Mouse (Mus musculus): ENCODE data around the gene Tmcc2. TPM values are rescaled to one million over a fixed set of nuclear protein-coding genes. Genes with fewer than 3 reads are reported as not detected.
A peak's percentile ranks its signal among the peaks of the same experiment; 100 is the strongest.

Gene Tmcc2
- polyA plus RNA-seq, 1 experiment from 2014 or later = 11.0 TPM

DNA sequence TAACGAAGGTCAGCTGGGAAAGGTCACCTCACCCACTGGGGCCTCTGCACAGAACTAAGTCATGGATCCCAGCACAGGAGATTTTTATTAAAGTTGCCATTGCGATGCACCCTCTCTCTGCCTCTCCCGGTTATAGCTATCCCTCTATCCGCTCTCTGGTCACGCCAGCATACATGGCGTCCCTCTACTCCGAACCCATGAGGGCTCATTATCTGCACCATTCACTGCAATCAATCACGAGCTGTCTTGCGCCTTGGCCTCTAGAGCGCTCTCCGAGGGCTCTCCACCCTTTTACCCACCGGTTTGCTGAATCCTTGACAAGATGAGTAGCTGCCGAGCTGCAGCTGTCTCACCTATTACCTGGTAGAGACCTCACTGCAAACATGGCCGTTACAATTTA lies 5.8 kb downstream of the Tmcc2 start:
- no peak overlapping the region for H3K4me3 ChIP-seq (ENCODE audit: low read length)
- no peak overlapping the region for H3K27ac ChIP-seq (ENCODE audit: low read length)
- no peak for ATAC-seq (ENCODE audit: low read depth)
- 56% methylated on average over 14 of the region's 14 CpGs for WGBS
- no peak overlapping the region for H3K4me2 ChIP-seq (ENCODE audit: low read depth, low read length)
- no peak overlapping the region for H3K9ac ChIP-seq (ENCODE audit: low read length)
- H3K9me3 ChIP-seq (ENCODE audit: control insufficient read depth, low read length) = no peaks in the 10 kb centered on the region
- no peaks in the 10 kb centered on the region for H3K36me3 ChIP-seq (ENCODE audit: control insufficient read depth, insufficient read depth, low read length)
- H3K27me3 ChIP-seq (ENCODE audit: control insufficient read depth, insufficient read depth, low read depth, low read length) = no peaks in the 10 kb centered on the region
- H3K4me1 ChIP-seq (replicated peaks; ENCODE audit: control insufficient read depth, insufficient read depth, low read length) = peaks cover 34% of the 10 kb centered on the region

- H3K9me3 ChIP-seq (ENCODE audit: control insufficient read depth, low read length) = no peaks in the 10 kb centered on the region
- H3K9ac ChIP-seq (ENCODE audit: low read length) = no peak overlapping the region
- no peak overlapping the region for H3K4me3 ChIP-seq (ENCODE audit: low read length)
- WGBS = 86% methylated on average over 8 of the region's 8 CpGs
- ATAC-seq (ENCODE audit: low read depth) = no peak
- H3K4me1 ChIP-seq (replicated peaks; ENCODE audit: control insufficient read depth, insufficient read depth, low read length) = peaks cover 23% of the 10 kb centered on the region
- H3K27ac ChIP-seq (ENCODE audit: low read length) = no peak overlapping the region
- H3K4me2 ChIP-seq (ENCODE audit: low read depth, low read length) = no peak overlapping the region
- H3K36me3 ChIP-seq (ENCODE audit: control insufficient read depth, insufficient read depth, low read length) = no peaks in the 10 kb centered on the region
- no peaks in the 10 kb centered on the region for H3K27me3 ChIP-seq (ENCODE audit: control insufficient read depth, insufficient read depth, low read depth, low read length)
These were observed 7.0 kb downstream of the Tmcc2 start for GRCm38 (mm10) chr1:132384001-132384554.

DNA sequence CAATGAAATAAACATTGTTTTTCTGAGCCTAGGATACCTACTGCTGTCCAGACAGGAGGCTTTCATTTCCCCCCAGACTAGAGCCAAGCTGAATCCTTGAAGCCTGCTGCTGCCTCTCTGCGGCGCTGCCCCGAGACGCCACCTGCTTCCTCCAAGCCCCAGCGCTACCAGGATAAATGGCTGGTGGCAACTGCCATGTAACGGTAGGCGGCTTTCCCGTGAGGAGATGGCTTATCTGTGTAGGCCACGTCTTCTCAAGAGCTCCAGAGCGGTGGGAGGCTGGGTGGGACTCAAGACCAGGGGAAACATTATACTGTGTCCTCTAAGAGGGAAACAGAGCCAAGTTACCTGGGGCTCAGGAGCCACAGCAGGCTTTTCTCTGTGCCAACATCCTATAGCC lies 9.2 kb downstream of the Tmcc2 start:
- WGBS = 54% methylated on average over 10 of the region's 10 CpGs
- H3K9ac ChIP-seq (ENCODE audit: low read length) = no peak overlapping the region
- H3K9me3 ChIP-seq (ENCODE audit: control insufficient read depth, low read length) = no peaks in the 10 kb centered on the region
- peaks cover 12% of the 10 kb centered on the region; the same call in 1 of the 2 replicates for H3K4me1 ChIP-seq (replicated peaks; ENCODE audit: control insufficient read depth, insufficient read depth, low read length)
- H3K27me3 ChIP-seq (ENCODE audit: control insufficient read depth, insufficient read depth, low read depth, low read length) = no peaks in the 10 kb centered on the region
- no peak overlapping the region for H3K4me3 ChIP-seq (ENCODE audit: low read length)
- H3K36me3 ChIP-seq (ENCODE audit: control insufficient read depth, insufficient read depth, low read length) = no peaks in the 10 kb centered on the region
- H3K4me2 ChIP-seq (ENCODE audit: low read depth, low read length) = no peak overlapping the region
- ATAC-seq (ENCODE audit: low read depth) = no peak
- H3K27ac ChIP-seq (ENCODE audit: low read length) = no peak overlapping the region

DNA sequence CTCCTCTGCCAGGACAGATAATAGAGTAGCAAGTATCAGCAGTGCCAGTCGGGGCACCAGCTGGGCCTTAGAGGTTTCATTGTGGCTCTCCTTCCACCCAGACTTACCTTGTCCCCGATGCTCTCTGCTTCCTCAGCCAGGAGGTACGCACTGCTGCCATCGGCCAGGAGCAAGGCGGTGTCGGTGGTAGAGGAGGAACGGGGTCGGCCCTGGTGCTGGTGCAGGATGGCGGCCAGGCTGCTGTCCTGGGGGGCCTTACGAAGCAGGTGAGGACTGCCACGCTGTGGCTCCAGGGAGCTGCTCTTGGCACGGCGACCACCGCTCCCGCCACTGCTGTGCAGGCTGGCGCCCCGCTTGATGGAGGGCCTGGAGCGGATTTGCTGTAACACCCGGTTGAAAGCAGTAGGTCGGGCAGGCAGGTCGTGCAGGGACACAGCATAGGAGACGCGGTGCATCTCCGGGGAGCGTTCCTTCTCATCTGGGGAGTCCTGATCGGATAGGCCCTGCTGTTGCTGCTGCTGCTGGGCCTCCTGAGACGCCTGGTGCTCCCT lies 10.5 kb downstream of the Tmcc2 start:
- H3K4me3 ChIP-seq (ENCODE audit: low read length) = no peak overlapping the region
- no peak for ATAC-seq (ENCODE audit: low read depth)
- H3K27me3 ChIP-seq (ENCODE audit: control insufficient read depth, insufficient read depth, low read depth, low read length) = no peaks in the 10 kb centered on the region
- H3K4me2 ChIP-seq (ENCODE audit: low read depth, low read length) = no peak overlapping the region
- peaks cover 11% of the 10 kb centered on the region for H3K4me1 ChIP-seq (replicated peaks; ENCODE audit: control insufficient read depth, insufficient read depth, low read length)
- no peaks in the 10 kb centered on the region for H3K36me3 ChIP-seq (ENCODE audit: control insufficient read depth, insufficient read depth, low read length)
- no peak overlapping the region for H3K27ac ChIP-seq (ENCODE audit: low read length)
- H3K9ac ChIP-seq (ENCODE audit: low read length) = no peak overlapping the region
- H3K9me3 ChIP-seq (ENCODE audit: control insufficient read depth, low read length) = no peaks in the 10 kb centered on the region
- 80% methylated on average over 27 of the region's 27 CpGs for WGBS

- H3K4me3 ChIP-seq (ENCODE audit: low read length) = no peak overlapping the region
These were observed 13.3 kb downstream of the Tmcc2 start for GRCm38 (mm10) chr1:132377811-132378210.

DNA sequence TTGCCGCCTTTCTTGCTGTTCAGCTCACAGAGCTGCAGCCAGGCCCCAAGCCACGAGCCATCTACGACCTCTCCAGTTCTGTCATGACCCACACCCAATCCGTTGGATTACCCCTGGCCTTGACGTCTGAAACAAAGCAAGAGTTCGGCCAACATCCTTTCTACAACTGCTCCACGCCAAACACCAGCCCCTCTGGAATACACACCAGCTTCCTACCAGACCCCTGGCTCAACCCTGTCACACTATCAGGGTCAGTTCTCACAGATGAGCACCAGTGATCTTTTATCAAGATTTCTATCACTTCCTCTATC lies 14.1 kb downstream of the Tmcc2 start:
- whole genome bisulfite sequencing = 37% methylated on average over 7 of the region's 7 CpGs
- ATAC-seq (ENCODE audit: low read depth) = no peak; the same call in 1 of the 2 replicates
- Histone ChIP-seq H3K27me3 (ENCODE audit: control insufficient read depth, insufficient read depth, low read depth, low read length) (no peaks in the 10 kb centered on the region), H3K27ac (ENCODE audit: low read length) (no peak overlapping the region), H3K9ac (ENCODE audit: low read length) (no peak overlapping the region), H3K4me3 (ENCODE audit: low read length) (no peak overlapping the region), H3K36me3 (ENCODE audit: control insufficient read depth, insufficient read depth, low read length) (no peaks in the 10 kb centered on the region), H3K4me1 (replicated peaks; ENCODE audit: control insufficient read depth, insufficient read depth, low read length) (peaks cover 41% of the 10 kb centered on the region), H3K9me3 (ENCODE audit: control insufficient read depth, low read length) (no peaks in the 10 kb centered on the region), H3K4me2 (ENCODE audit: low read depth, low read length) (no peak overlapping the region)

More at GRCm38 (mm10) chr1:132377811-132378210, 13.3 kb downstream of the Tmcc2 start:
- Histone ChIP-seq H3K4me1 (replicated peaks; ENCODE audit: control insufficient read depth, insufficient read depth, low read length) (peaks cover 34% of the 10 kb centered on the region), H3K36me3 (ENCODE audit: control insufficient read depth, insufficient read depth, low read length) (no peaks in the 10 kb centered on the region), H3K4me2 (ENCODE audit: low read depth, low read length) (no peak overlapping the region), H3K9ac (ENCODE audit: low read length) (no peak overlapping the region), H3K27me3 (ENCODE audit: control insufficient read depth, insufficient read depth, low read depth, low read length) (no peaks in the 10 kb centered on the region), H3K27ac (ENCODE audit: low read length) (no peak overlapping the region), H3K9me3 (ENCODE audit: control insufficient read depth, low read length) (no peaks in the 10 kb centered on the region)
- WGBS = 81% methylated on average over 3 of the region's 3 CpGs
- ATAC-seq (ENCODE audit: low read depth) = no peak

- Histone ChIP-seq H3K27me3 (ENCODE audit: control insufficient read depth, insufficient read depth, low read depth, low read length) (no peaks in the 10 kb centered on the region), H3K27ac (ENCODE audit: low read length) (no peak overlapping the region), H3K4me3 (ENCODE audit: low read length) (no peak overlapping the region), H3K9me3 (ENCODE audit: control insufficient read depth, low read length) (no peaks in the 10 kb centered on the region), H3K36me3 (ENCODE audit: control insufficient read depth, insufficient read depth, low read length) (no peaks in the 10 kb centered on the region), H3K9ac (ENCODE audit: low read length) (no peak overlapping the region), H3K4me1 (replicated peaks; ENCODE audit: control insufficient read depth, insufficient read depth, low read length) (peaks cover 46% of the 10 kb centered on the region), H3K4me2 (ENCODE audit: low read depth, low read length) (no peak overlapping the region)
- WGBS = 61% methylated on average over 8 of the region's 8 CpGs
- no peak for ATAC-seq (ENCODE audit: low read depth)
These were observed 14.6 kb downstream of the Tmcc2 start for GRCm38 (mm10) chr1:132376211-132377054.

DNA sequence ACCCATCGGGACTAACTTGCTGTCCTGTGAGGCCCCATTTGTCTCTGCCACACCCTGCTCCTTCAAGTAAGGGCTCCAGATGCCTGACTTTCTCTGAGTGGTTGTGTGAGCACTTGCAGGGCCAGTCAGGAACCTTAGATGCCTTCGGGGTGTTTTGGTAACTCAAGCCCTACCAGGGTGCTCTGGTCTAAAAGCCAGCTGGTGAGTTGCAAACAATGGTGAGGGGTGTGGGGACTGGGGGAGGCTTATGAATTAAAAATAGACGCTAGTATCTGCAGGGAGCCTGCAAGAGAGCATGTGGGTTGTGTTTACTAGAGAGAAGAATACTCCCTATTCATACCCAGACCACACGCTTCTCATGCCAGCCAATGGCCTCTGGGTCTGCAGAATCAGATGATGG lies 15.8 kb downstream of the Tmcc2 start:
- no peak for ATAC-seq (ENCODE audit: low read depth)
- Histone ChIP-seq H3K27me3 (ENCODE audit: control insufficient read depth, insufficient read depth, low read depth, low read length) (no peaks in the 10 kb centered on the region), H3K9ac (ENCODE audit: low read length) (no peak overlapping the region), H3K36me3 (ENCODE audit: control insufficient read depth, insufficient read depth, low read length) (no peaks in the 10 kb centered on the region), H3K4me3 (ENCODE audit: low read length) (no peak overlapping the region), H3K27ac (ENCODE audit: low read length) (peak overlapping the region; percentile 74), H3K4me2 (ENCODE audit: low read depth, low read length) (no peak overlapping the region), H3K9me3 (ENCODE audit: control insufficient read depth, low read length) (no peaks in the 10 kb centered on the region), H3K4me1 (replicated peaks; ENCODE audit: control insufficient read depth, insufficient read depth, low read length) (peaks cover 58% of the 10 kb centered on the region)
- 41% methylated on average over 4 of the region's 4 CpGs for whole genome bisulfite sequencing

DNA sequence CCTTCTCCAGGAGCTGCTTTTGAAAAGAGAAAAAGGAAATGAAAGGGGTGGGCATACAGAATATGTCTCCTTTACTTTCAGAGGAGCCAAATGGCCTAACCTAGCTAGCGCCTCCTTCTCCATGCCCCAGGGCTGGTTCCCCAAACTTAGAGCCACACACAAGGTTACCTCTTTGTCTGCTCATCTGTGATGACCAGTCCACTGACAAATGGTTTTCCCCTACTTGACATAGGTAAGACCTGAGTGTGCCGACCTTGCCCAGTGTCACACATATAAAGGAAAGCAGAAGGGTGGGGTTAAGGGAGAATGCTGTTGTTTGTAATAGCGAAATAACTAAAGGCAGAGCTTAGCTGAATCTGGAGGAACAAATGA lies 16.2 kb downstream of the Tmcc2 start:
- Histone ChIP-seq H3K4me3 (ENCODE audit: low read length) (no peak overlapping the region), H3K27ac (ENCODE audit: low read length) (peak overlapping the region; percentile 74), H3K27me3 (ENCODE audit: control insufficient read depth, insufficient read depth, low read depth, low read length) (no peaks in the 10 kb centered on the region), H3K4me2 (ENCODE audit: low read depth, low read length) (no peak overlapping the region), H3K4me1 (replicated peaks; ENCODE audit: control insufficient read depth, insufficient read depth, low read length) (peaks cover 59% of the 10 kb centered on the region), H3K36me3 (ENCODE audit: control insufficient read depth, insufficient read depth, low read length) (no peaks in the 10 kb centered on the region), H3K9ac (ENCODE audit: low read length) (no peak overlapping the region), H3K9me3 (ENCODE audit: control insufficient read depth, low read length) (no peaks in the 10 kb centered on the region)
- no peak for ATAC-seq (ENCODE audit: low read depth)
- 65% methylated on average over 3 of the region's 3 CpGs for WGBS

Data from lung, embryonic 16.5 days (tissue).